Mouse (Mus musculus) layer of hippocampus, adult 18-20 months (tissue): ENCODE results near the gene Klk11. TPM values are rescaled to one million over a fixed set of nuclear protein-coding genes. Genes with fewer than 3 reads are reported as not detected.

ENCODE experiments used
- DNase-seq, 2 experiments: peaks; one replicate each; pipeline ENCODE4 v3.0.0; 2022; ENCODE audit warnings: low spot score in 2 of 2
- long read RNA-seq: library from polyadenylated mRNA; stranded (forward); transcript quantifications from one replicate; pipeline ENCODE4 v2.0.0, GENCODE M21; 2021
- total RNA-seq, 2 experiments: library from RNA; stranded (reverse); gene quantifications; 2 replicates each; pipeline ENCODE4 v1.2.3; 2021

The Klk11 gene
- total RNA-seq: not detected
- long read RNA-seq: 0 reads

DNA sequence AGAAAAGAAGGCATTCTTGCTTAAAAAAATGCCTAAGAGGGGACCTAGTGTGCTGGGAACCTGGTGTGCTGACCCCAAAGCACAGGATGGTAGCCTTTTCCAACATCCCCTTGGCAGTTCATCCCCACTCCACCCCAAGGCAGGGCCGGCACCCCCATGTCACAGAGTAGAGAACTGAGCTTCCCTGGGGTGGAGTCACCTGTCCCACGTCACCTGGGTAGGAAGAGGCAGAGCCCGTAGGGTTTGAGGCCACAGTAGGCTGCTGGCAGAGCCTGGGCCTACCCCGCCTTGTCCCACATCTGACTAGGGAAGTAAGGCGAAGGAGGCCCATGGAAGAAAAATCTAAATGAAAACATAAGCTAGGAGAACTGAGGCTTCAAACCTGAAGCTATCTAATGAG lies at the start of gene Klk11:
Klk11 (plus strand) TSS at position 241 of the 400 bp plus-strand sequence.
- DNase-seq: no peak

DNA sequence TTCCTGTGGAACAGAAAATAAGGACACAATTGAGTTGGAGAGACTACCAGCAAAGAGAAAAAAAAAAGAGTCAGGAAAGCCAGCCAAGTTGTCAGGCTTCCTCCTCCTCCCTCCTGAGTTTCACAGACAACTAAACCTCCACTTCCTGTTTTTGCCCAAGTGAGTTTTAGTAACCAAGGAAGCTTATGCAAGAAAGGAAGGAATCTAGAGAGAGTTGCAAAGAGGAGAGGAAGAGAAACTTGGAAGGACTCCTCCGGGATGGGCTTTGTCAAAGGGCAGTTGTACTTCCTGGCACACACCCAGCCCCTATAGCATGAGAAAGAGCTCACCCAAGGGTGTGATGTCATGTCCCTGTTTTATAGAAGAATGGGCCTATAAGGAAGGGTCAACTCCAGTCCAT lies 26.6 kb upstream of the Klk11 start:
- DNase-seq: peak; percentile 28 to 46

DNA sequence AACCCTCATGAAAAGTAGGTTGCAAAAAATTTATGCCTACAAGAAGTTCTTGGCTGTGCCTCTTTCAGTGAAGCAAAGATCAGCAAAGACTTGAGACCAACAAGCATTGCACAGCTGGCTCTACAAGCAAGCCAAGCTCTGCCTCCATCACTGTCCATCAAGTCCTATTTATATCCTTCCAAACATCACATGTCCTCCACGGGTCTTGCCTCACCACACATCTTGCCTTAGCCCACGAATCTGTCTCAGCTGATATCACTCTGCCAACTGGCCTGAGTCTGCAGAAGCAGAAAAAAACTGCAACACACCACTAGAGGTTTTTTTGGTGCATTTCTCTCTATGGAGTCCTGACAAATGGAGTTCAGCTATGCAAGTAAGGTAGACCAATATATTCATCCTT lies 21.6 kb upstream of the Klk11 start:
- no peak for DNase-seq

DNA sequence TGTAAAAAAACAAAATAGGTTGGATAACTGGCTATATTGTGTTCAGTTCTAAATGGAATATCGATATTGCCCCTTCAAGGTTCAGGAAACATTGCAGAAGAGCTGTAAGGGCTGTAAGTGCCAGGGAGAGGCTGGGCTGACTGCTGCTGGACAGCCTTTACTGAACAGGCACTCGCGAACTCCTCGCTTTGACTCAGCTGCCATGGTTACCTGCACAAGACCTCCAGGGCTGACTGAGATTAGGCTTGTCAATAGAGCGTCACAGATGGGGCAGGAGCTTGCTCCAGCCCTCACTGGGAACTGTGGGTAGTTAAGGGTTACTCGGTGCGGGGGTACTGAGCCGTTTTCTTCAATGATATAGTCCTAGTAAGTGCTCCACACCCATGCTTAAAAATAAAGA lies 7.9 kb upstream of the Klk11 start:
- no peak for DNase-seq

DNA sequence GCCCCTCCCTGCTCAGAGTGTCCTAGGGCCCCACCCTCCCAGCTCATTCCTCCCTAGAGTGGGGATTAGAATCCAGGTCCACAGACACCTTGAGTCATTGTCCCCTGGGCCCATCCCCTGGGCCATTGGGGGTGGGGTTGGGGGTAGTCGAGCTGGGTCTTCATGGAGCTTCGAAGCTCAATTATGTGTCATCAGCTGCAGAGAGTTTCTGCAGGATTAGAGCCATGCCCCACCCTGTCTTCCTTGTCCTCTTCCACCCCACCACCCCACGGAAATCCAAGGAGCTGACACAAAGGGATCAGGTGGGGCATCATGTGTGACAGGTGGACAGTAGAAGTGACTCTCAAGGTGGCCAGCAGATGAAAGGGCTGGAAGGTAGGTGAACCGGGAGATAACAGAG lies 5.8 kb upstream of the Klk11 start, which contains the start of gene Klk12:
Klk12 (plus strand) TSS at position 301 of the 400 bp plus-strand sequence.
- no peak for DNase-seq

DNA sequence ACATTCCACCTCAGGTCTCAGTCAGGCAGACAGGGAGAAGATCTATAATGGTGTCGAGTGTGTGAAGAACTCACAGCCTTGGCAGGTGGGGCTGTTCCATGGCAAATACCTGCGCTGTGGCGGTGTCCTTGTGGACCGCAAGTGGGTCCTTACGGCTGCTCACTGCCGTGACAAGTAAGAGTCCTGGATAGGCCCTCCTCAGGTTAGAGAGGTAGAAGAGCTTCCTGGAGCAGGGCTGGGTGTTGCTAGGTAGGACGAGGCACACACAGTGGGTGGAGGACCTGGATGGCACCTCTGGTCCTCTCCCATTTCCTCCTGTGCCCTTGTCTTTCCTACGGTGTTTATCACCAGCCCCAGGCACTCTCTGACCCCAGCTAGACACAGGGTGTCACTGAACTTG lies 4.8 kb upstream of the Klk11 start:
- DNase-seq: no peak

DNA sequence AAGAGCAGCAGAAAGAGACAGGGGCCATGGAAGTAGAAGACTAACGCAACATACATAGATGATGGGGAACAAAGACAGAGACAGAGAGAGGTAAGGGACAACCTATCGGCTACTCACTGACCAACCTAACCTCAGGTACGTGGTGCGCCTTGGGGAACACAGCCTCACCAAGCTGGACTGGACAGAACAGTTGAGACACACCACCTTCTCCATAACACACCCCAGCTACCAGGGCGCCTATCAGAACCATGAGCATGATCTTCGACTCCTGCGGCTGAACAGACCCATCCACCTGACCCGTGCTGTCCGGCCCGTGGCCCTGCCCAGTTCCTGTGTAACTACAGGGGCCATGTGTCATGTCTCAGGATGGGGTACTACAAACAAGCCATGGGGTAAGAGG lies 3.7 kb upstream of the Klk11 start:
- no peak for DNase-seq

DNA sequence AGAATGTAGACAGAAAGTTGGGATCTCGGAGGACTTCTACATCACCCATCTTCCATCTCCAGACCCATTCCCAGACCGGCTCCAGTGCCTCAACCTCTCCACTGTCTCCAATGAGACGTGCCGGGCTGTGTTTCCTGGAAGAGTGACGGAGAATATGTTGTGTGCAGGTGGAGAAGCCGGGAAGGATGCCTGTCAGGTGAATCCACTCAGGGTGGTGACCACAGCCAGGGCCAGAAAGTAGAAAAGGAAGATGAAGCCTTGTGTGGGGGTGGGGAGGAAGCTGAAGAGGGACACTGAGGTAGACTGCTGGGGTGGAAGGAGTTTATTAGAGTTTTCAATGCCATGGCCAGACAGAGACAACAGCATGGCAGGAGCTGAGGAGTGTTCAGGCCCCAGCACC lies 2.5 kb upstream of the Klk11 start:
- DNase-seq: no peak

DNA sequence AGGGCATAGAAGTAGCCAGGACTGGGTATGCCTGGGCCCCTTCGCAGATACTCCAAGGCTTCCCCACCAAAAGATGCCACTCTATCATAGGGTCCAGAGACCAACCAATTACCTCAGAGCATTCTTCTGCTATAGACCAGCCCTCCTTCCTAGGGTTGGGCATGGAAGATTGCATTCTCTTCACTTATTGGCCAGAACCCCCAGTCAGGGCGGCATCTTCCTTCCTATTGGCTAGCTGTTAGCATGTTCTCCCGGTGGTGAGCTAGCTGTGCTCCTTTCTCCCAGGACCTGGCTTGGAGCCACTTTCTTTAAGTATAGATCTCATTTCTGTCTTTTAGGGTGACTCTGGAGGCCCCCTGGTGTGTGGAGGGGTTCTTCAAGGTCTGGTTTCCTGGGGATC lies 1.5 kb upstream of the Klk11 start:
- no peak for DNase-seq

DNA sequence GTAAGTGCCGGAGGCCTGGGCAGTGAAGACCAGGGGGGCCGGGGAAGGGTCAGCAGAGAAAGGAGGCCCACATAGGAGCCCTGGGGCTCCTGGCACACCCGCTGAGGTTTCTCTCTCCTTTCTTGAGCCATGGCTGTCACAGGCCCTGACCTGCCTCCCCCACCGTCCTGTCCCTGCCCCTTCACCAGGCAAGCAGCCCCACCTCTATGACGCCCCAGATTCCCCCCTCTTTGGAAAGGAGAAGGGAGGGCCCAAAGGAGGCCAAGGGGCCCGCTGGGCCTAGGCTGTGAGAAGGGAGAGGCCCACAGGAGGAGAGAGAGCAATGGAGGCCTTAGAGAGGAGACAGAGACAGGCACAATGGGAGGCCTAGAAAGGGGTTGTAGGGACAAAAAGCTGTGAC lies 398 bp downstream of the Klk11 start:
- DNase-seq: no peak

DNA sequence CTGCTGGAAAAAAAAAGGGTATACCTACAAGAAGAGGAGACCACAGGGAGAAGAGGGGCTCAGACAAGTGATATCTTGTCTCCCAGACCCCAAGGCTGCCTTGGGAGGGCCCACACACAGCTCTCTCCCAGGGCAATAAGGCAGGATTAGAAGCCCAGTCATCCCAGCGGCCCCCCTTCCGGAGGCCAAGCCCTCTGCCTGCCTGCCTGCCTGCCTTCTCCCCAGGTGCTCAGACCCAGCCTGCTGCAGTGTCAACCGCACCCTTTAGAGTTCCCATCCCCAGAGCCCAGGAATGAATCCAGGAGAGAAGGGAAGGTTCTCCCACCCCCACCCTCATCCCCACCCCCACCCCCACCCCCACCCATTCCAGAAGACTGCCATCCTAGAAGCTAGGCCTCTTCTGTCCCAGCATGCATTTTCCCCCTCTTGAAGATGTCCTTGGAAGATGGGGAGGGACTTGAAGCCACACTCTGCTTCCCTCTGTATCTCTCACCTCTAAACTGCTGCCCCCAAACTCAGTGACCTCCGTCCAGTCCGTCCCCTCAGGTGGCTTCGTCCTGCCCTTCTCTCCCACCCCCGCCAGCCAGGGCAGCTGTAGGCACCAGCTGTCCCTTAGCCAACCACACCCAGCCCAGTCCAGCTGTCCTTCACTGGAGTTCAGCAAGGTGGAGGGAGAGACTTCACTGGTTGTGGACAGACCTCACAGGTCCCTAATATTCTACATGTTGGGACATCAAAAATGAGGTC lies 1.1 kb downstream of the Klk11 start:
- no peak for DNase-seq

DNA sequence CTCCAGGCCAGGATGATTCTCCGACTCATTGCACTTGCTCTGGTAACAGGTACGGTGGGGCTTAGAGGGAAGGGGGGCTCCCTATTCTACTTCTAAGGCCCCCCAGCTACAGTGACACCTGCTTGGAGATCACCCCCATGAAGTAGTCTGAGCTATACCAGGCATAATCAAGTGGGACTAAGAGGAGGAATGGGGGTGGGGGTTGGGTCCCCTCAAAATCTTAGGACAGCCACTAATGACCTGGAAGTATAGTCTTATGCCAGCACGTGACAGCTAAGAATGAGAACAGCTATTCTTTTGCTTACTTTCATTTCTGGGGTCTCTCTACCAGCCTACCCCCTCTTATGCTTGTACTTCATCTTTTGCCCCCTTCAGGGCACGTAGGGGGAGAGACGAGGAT lies 2.1 kb downstream of the Klk11 start:
- DNase-seq: no peak

DNA sequence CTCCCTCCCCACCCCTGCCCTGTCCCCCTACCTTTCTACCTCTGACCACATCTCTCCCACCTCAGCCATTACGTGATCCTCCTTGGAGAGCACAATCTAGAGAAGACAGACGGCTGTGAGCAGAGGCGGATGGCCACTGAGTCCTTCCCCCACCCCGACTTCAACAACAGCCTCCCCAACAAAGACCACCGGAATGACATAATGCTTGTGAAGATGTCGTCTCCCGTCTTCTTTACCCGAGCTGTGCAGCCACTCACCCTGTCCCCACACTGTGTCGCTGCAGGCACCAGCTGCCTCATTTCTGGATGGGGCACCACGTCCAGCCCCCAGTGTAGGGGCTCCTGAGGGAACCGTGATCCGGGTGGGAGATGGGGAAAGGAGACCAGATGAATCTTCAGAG lies 3.0 kb downstream of the Klk11 start:
- no peak for DNase-seq

DNA sequence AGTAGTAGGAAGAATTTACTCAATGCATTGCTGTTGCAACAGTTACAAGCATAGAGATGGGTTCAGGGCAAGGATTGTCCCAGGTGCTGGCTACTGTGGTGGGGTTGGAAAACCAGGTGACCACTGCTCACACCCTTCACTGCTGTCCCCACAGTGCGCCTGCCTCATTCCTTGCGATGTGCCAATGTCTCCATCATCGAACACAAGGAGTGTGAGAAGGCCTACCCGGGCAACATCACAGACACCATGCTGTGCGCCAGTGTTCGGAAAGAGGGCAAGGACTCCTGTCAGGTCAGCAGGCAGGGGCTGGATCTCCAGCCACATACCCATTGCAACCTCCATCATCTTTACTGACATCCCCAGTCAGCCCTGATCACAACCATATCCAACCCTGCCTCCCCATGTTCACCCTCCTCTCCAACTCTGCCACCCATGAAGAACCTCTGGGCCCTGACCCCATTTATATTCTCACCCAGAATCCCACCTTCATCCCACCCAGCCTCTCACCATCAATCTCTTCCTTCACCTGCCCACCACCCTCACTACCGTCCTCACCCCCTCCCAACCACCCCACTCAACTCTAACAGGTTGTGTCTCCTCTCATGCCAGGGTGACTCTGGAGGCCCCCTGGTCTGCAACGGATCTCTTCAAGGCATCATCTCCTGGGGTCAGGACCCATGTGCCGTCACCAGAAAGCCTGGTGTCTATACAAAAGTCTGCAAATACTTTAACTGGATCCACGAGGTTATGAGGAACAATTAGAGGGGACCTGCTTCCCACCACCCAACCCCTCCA lies 4.0 kb downstream of the Klk11 start:
- DNase-seq: no peak

DNA sequence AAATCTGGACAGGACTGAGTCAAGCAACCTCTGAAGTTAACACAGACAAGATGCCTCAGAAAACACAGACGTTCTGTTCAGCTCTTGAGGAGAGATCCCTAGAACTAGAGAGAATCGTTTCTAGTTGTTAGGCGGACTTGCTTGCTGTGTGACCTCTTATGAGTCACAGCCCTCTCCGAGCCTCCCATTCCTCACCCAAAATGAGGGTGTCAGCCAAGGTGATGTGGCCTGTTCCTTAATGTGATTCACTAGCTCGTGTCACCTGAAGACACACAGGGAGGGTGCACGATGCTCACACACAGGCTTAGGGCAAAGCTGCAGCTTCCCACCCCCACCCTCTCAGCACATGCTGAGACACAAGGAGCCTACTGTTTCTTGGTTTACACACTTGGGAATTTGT lies 5.8 kb downstream of the Klk11 start:
- DNase-seq: peak in 1 of 2 experiments; percentile 50

DNA sequence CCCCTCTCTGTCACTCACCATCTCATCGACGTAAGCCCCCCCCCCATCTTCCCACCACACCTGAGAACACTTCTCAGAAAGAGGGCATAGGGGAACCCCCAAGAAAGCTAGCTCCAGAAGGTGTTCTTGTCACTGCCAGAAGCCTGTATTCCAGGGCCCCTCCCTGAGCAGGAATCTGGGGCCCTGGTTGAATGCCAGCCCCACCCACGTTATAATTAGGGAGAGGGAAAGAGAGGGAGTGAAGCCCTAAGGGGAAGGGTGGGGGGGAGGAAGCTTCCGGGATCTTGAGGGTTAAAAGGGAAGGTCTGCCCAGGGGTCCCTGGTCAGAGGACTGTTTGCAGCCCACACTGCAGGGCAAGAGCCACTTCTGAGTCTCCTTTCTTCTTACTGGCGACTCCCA lies 6.3 kb downstream of the Klk11 start, which contains the start of gene Klk10:
Klk10 (plus strand) TSS at position 290 of the 400 bp plus-strand sequence.
- no peak for DNase-seq

DNA sequence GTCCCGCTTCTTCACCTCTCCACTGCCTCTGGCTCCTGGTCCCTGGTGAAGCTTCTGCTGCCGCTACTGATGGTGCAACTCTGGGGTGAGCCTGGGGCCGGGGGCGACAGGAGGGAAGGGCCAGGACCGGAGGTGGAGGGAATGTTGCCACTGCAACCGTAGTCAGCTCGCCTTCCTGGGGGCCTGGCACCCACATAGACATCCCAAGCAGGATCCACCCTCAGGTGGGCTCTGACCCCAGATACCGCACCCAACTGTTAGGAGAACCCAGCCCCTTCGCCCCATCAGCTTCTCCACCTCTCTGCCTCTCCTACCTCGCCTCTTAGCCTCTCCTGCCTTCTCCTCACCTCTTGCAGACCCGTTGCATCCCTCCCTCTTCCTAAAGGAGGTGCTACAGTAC lies 7.1 kb downstream of the Klk11 start:
- no peak for DNase-seq

DNA sequence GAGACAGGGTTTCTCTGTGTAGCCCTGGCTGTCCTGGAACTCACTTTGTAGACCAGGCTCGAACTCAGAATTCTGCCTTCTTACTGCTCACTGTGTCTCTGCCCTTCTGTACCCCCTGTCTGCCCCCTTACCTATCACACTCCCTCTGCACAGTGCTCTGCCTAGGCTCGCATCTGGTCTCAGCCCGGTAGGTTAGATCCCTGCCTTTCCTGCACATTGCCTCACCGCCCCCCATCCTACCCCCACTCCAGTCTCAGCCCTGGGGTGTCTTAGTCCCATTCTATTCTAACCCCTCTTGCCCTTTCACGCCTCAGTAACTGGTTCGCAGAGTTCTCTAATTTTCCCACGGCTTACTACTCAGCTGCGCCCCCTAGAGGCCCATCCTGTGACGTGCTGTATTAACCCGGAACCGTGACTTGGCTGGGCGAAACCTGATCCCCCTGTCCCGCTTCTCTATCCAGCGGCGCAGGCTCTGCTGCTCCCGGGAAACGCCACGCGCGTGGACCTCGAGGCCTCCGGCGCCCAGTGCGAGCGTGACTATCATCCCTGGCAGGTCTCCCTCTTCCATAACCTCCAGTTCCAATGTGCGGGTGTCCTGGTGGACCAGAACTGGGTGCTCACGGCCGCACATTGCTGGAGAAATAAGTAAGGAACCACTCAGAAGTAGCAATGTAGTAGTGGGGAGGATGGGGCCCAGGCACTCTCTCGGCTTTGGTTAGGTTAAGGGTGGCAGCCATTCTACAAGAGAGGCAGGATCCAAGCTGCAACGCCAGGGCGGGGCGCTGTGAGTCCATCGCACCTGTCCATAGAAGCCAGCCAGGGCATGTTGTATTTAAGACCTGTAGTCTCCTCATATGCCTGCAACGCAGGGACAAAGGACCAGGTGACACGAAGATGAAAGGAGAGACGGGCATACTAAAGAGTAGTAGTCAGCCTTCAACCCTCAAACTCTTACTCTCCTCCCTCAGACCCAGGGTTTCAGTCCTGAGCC lies 8.2 kb downstream of the Klk11 start:
- peak; percentile 27 to 77 for DNase-seq

DNA sequence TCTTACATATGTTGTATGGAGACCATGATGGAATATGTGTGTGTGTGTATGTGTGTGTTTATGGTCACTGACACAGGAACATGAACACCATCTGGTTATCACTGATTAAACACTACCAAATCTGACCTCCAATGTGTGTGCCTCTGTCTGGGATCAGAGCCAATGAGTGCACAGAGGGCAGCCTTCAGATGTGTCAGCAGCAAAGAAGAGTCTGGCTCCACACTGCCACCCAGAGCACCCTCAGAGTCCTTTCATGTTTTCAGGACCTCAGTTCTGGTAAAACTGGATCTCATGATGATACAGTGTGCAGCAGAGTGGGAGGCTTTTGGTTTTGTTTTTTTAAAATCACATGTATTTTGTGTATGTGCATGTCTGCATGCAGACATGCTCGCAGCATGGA lies 10.9 kb downstream of the Klk11 start:
- no peak for DNase-seq

DNA sequence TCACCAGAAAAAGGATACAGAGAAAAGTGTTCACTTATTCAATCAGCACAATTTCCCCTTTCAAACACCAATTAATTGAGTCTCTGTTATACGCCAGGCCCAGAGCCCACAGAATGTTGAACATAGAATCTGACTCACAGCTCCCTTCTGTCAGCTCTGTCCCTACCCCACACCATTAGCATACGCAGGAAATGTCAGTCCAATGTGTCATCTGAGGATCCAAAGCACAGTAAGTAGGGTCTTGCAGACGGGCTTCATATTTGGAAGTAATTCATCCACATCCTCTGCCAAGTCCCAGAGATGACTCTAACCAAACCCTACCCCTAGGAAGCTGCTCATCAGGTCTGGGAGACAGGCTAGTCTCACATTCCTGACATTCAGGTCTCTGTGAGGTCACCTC lies 13.7 kb downstream of the Klk11 start:
- peak in 1 of 2 experiments; percentile 58 for DNase-seq

DNA sequence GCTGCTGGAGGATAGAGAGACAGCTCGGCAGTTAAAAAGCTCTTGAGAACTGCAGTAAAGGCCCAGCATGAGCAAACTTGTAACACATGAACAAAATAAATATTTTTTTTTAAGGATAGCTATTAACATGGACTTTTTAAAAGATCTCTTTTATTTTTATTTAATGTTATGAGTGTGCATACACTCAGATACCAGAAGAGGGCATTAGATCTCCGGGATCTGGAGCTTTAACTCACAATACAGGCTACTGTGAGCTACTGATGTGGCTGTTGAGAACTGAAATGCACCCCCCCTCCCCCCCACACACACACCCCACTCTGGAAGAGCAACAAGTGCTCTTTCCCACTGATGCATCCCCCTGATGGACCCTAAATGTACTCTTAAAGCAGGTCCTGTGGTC lies 14.9 kb downstream of the Klk11 start:
- DNase-seq: no peak
